Mouse (Mus musculus) mesoderm, embryonic 11.5 days (tissue): Measurements from ENCODE around the gene A030003K21Rik.

ENCODE experiments used
- DNase-seq: peaks from one replicate; pipeline ENCODE4 v3.0.0-alpha.2; 2012; ENCODE audit warnings: low read depth, low spot score

Gene A030003K21Rik

GRCm38 (mm10) chr1:82913025-82913424, 30.2 kb downstream of the A030003K21Rik start, which contains the start of gene A030005L19Rik:
Gene A030005L19Rik (plus strand): TSS chr1:82913325.
- no peak for DNase-seq

- DNase-seq: peak; percentile 22
Measured at GRCm38 (mm10) chr1:82905886-82906285, 37.3 kb downstream of the A030003K21Rik start.

- no peak for DNase-seq
Measured at GRCm38 (mm10) chr1:82901201-82901600, 42.0 kb downstream of the A030003K21Rik start.

- DNase-seq: no peak
Measured at GRCm38 (mm10) chr1:82900567-82900966, 42.6 kb downstream of the A030003K21Rik start.

- no peak for DNase-seq
Measured at GRCm38 (mm10) chr1:82893269-82893668, 49.9 kb downstream of the A030003K21Rik start.
